In the genomic region with DNA sequence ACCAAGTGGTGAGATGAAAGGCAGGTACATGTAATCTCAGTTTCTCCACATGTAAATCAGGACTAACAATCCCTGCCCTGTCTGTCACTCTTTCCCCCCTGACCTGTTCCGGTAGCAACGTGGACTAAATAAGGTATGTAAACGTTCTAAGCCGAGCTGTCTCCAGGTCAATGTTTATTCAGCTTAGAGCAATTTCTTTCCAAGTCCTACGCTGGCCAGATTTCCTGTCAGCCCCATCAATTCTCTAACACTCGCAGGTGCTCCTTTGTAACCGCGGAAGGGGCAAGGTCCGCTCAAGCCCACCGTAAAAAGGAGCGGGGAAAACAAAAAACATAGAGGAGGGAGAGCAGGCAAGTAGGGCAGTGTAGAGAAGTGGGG, we compare ENCODE assay signal across 8 mouse cellular contexts. TPM values are rescaled to one million over a fixed set of nuclear protein-coding genes. Genes with fewer than 3 reads are reported as not detected.
DNase-seq lines count a peak whose midpoint lies in the region; ATAC-seq and TF ChIP-seq lines count a peak whose summit lies in the region.

No protein-coding gene starts in this region.

- H3K27me3 ChIP-seq in kidney, adult 2 months (replicated peaks; ENCODE audit: control insufficient read depth, insufficient read depth, low read length), result no peaks in the 10 kb centered on the region
- peaks cover 36% of the 10 kb centered on the region for H3K27me3 ChIP-seq in embryonic facial prominence, embryonic 10.5 days (replicated peaks; ENCODE audit: low read depth, poor library complexity, severe bottlenecking)
- H3K27me3 ChIP-seq in intestine, postnatal 0 days (replicated peaks; ENCODE audit: control insufficient read depth, insufficient read depth, low read length), result peaks cover 11% of the 10 kb centered on the region; the same call in 1 of the 2 replicates
- H3K27me3 ChIP-seq in midbrain, embryonic 13.5 days, result peaks cover 2% of the 10 kb centered on the region; the same call in 1 of the 2 replicates

- peak; percentile 37 for DNase-seq in kidney, adult 2 months
- no peak for DNase-seq in kidney, adult 18-20 months
- peak; percentile 44 for DNase-seq in embryonic facial prominence, embryonic 10.5 days (ENCODE audit: low spot score)
- no peak for DNase-seq in gastrocnemius, adult 8-10 months (ENCODE audit: low spot score in 2 of 2)
- no peak for DNase-seq in layer of hippocampus, postnatal 36 days
- no peak for DNase-seq in urinary bladder, adult 2 months (ENCODE audit: low spot score)

- H3K4me3 ChIP-seq in kidney, adult 2 months (ENCODE audit: insufficient read depth, low read depth, low read length), result peak overlapping the region; percentile 69
- H3K4me3 ChIP-seq in embryonic facial prominence, embryonic 10.5 days, result peak overlapping the region; percentile 90
- peak overlapping the region; percentile 80 for H3K4me3 ChIP-seq in intestine, postnatal 0 days (ENCODE audit: low read depth, low read length)
- H3K4me3 ChIP-seq in midbrain, embryonic 13.5 days (replicated peaks), result peak overlapping the region; percentile 68

- peak overlapping the region; percentile 76 for H3K27ac ChIP-seq in kidney, adult 2 months (ENCODE audit: insufficient read depth, low read depth, low read length)
- peak overlapping the region; percentile 99 for H3K27ac ChIP-seq in embryonic facial prominence, embryonic 10.5 days (replicated peaks)
- peak overlapping the region; percentile 99 for H3K27ac ChIP-seq in intestine, postnatal 0 days (ENCODE audit: low read depth, low read length)
- H3K27ac ChIP-seq in midbrain, embryonic 13.5 days, result peak overlapping the region; percentile 99

- TF ChIP-seq CTCF in kidney, adult 2 months (conservative IDR thresholded peaks at IDR 0.05; ENCODE audit: insufficient read depth, insufficient read length, low read depth, low read length), result no peak
- TF ChIP-seq CTCF in intestine, postnatal 0 days (IDR thresholded peaks at IDR 0.05; ENCODE audit: low read depth), result no peak

- no peak for TF ChIP-seq POLR2A in kidney, adult 2 months (IDR thresholded peaks at IDR 0.05; ENCODE audit: low read depth, low read length)

- no peak for ATAC-seq in intestine, postnatal 0 days
- ATAC-seq in midbrain, embryonic 13.5 days, result no peak

- WGBS in kidney, adult 2 months, result 1% methylated on average over 11 of the region's 11 CpGs
- 2% methylated on average over 11 of the region's 11 CpGs for WGBS in embryonic facial prominence, embryonic 10.5 days
- 2% methylated on average over 11 of the region's 11 CpGs for WGBS in intestine, postnatal 0 days
- 2% methylated on average over 11 of the region's 11 CpGs for WGBS in midbrain, embryonic 13.5 days

- H3K4me1 ChIP-seq in kidney, adult 2 months (ENCODE audit: control insufficient read depth, insufficient read depth, low read length), result peaks cover 21% of the 10 kb centered on the region; the same call in 1 of the 2 replicates
- peaks cover 36% of the 10 kb centered on the region for H3K4me1 ChIP-seq in embryonic facial prominence, embryonic 10.5 days
- H3K4me1 ChIP-seq in intestine, postnatal 0 days (replicated peaks; ENCODE audit: control insufficient read depth, insufficient read depth, low read length), result peaks cover 13% of the 10 kb centered on the region
- H3K4me1 ChIP-seq in midbrain, embryonic 13.5 days (replicated peaks), result peaks cover 49% of the 10 kb centered on the region

- peak overlapping the region; percentile 92 for H3K4me2 ChIP-seq in intestine, postnatal 0 days (replicated peaks; ENCODE audit: low read depth)
- peak overlapping the region; percentile 79 for H3K4me2 ChIP-seq in midbrain, embryonic 13.5 days (replicated peaks)

- peaks cover 4% of the 10 kb centered on the region; the same call in 1 of the 2 replicates for H3K36me3 ChIP-seq in kidney, adult 2 months (ENCODE audit: control insufficient read depth, insufficient read depth, low read length)
- peaks cover 12% of the 10 kb centered on the region for H3K36me3 ChIP-seq in embryonic facial prominence, embryonic 10.5 days (replicated peaks)
- H3K36me3 ChIP-seq in intestine, postnatal 0 days (ENCODE audit: control insufficient read depth, insufficient read depth), result peaks cover 8% of the 10 kb centered on the region; the same call in 1 of the 2 replicates
- H3K36me3 ChIP-seq in midbrain, embryonic 13.5 days, result peaks cover 9% of the 10 kb centered on the region

- peak overlapping the region; percentile 85 for H3K9ac ChIP-seq in intestine, postnatal 0 days (ENCODE audit: low read depth, low read length)
- peak overlapping the region; percentile 93 for H3K9ac ChIP-seq in midbrain, embryonic 13.5 days (replicated peaks)

- no peaks in the 10 kb centered on the region for H3K9me3 ChIP-seq in embryonic facial prominence, embryonic 10.5 days
- no peaks in the 10 kb centered on the region for H3K9me3 ChIP-seq in intestine, postnatal 0 days (ENCODE audit: control insufficient read depth)
- no peaks in the 10 kb centered on the region for H3K9me3 ChIP-seq in midbrain, embryonic 13.5 days

RNA-seq across cellular contexts. Expression of gene Trp53inp2, which starts 0.2 kb away (rescaled TPM):
- polyA plus RNA-seq in kidney, adult 2 months (2012; rRNA removed), result 141 and 143 TPM in 2 replicates
- 36.9 and 37.9 TPM in 2 replicates for polyA plus RNA-seq in embryonic facial prominence, embryonic 10.5 days (2016; fragmentation: Nextera tagmentation; extraction: Ambion mirVana)
- 32.9 and 33.7 TPM in 2 replicates for polyA plus RNA-seq in intestine, postnatal 0 days (2015; fragmentation: Nextera tagmentation; extraction: Ambion mirVana)
- polyA plus RNA-seq in midbrain, embryonic 13.5 days (2015; fragmentation: Nextera tagmentation; extraction: Ambion mirVana), result 118 and 131 TPM in 2 replicates
- 100 to 1,000 TPM; 238 to 367 (median 290) TPM for total RNA-seq in gastrocnemius, adult 8-10 months (2022)
- 100 to 1,000 TPM; 134 to 140 TPM for total RNA-seq in layer of hippocampus, postnatal 36 days (2021)
- polyA plus RNA-seq in urinary bladder, adult 2 months (2012; rRNA removed), result 82.3 and 107 TPM in 2 replicates

RNA-seq across cellular contexts. Expression of gene Pigu, which starts 23.8 kb away (rescaled TPM):
- 40.0 and 40.1 TPM in 2 replicates for polyA plus RNA-seq in kidney, adult 2 months (2012; rRNA removed)
- polyA plus RNA-seq in embryonic facial prominence, embryonic 10.5 days (2016; fragmentation: Nextera tagmentation; extraction: Ambion mirVana), result 51.5 and 56.7 TPM in 2 replicates
- polyA plus RNA-seq in intestine, postnatal 0 days (2015; fragmentation: Nextera tagmentation; extraction: Ambion mirVana), result 29.6 and 31.5 TPM in 2 replicates
- 51.8 and 54.5 TPM in 2 replicates for polyA plus RNA-seq in midbrain, embryonic 13.5 days (2015; fragmentation: Nextera tagmentation; extraction: Ambion mirVana)
- total RNA-seq in gastrocnemius, adult 8-10 months (2022), result 10 to 100 TPM; 19.4 to 26.7 (median 21.5) TPM
- total RNA-seq in layer of hippocampus, postnatal 36 days (2021), result 10 to 100 TPM; 26.7 to 29.0 TPM
- polyA plus RNA-seq in urinary bladder, adult 2 months (2012; rRNA removed), result 28.0 and 32.2 TPM in 2 replicates

Comparison
In these comparisons a context has a peak if more than half of its experiments do, and no peak if none do; other contexts are left out.
1. DNase-seq: peak in kidney, adult 2 months (single experiment) and embryonic facial prominence, embryonic 10.5 days (single experiment); none in kidney, adult 18-20 months (single experiment), gastrocnemius, adult 8-10 months (0 of 2), layer of hippocampus, postnatal 36 days (0 of 2) and urinary bladder, adult 2 months (single experiment).
2. Peak in every context shown above with its lines, with median percentiles within 50 percentile points of each other: H3K27ac ChIP-seq and H3K4me3 ChIP-seq.